Mouse (Mus musculus) hindbrain, embryonic 16.5 days (tissue): Measurements from ENCODE around the gene Rapgef4. TPM values are rescaled to one million over a fixed set of nuclear protein-coding genes. Genes with fewer than 3 reads are reported as not detected.

ENCODE experiments used
- ATAC-seq: fragments of 200-750 bp; cut with Nextera tagmentation; 2 replicates; pipeline ENCODE4 v1.8.0; 2017; ENCODE audit warnings: moderate TSS enrichment, moderate library complexity
- H3K27ac ChIP-seq: fragments of 300-500 bp; sonication (generic); 2 replicates; pipeline ENCODE4 v1.5.1; 2014; ENCODE audit warnings: low read depth, mild to moderate bottlenecking, control low read depth, low read length, moderate library complexity
- H3K27me3 ChIP-seq: fragments of 300-500 bp; sonication (generic); replicated peaks from 2 replicates; pipeline ENCODE4 v1.6.1; 2014; ENCODE audit warnings: low read length; ENCODE audit not compliant: control insufficient read depth, insufficient read depth
- H3K36me3 ChIP-seq: fragments of 300-500 bp; sonication (generic); 2 replicates; pipeline ENCODE4 v1.6.1; 2014; ENCODE audit warnings: mild to moderate bottlenecking, low read length, moderate library complexity, mixed read lengths; ENCODE audit not compliant: control insufficient read depth, insufficient read depth
- H3K4me1 ChIP-seq: fragments of 300-500 bp; sonication (generic); 2 replicates; pipeline ENCODE4 v1.6.1; 2014; ENCODE audit warnings: low read depth, low read length; ENCODE audit not compliant: control insufficient read depth, insufficient read depth
- H3K4me2 ChIP-seq: fragments of 300-500 bp; sonication (generic); 2 replicates; pipeline ENCODE4 v1.6.1; 2014; ENCODE audit warnings: mild to moderate bottlenecking, low read length, control low read depth, moderate library complexity
- H3K4me3 ChIP-seq: fragments of 300-500 bp; sonication (generic); 2 replicates; pipeline ENCODE4 v1.5.1; 2014; ENCODE audit warnings: mild to moderate bottlenecking, low read length, control low read depth, moderate library complexity
- H3K9ac ChIP-seq: fragments of 300-500 bp; sonication (generic); 2 replicates; pipeline ENCODE4 v1.6.1; 2014; ENCODE audit warnings: low read depth, mild to moderate bottlenecking, control low read depth, low read length, moderate library complexity
- H3K9me3 ChIP-seq: fragments of 300-500 bp; sonication (generic); 2 replicates; pipeline ENCODE4 v1.6.1; 2014; ENCODE audit warnings: mild to moderate bottlenecking, low read length, moderate library complexity; ENCODE audit not compliant: control insufficient read depth
- WGBS: fragments of 180-500 bp; shearing (Covaris S2); extraction: QIAGEN DNeasy Blood & Tissue Kit; methylation state at CpG from one replicate; pipeline ENCODE4 v1.1.7; 2014; 5-methylcytosine and 5-hydroxymethylcytosine counted together
- polyA plus RNA-seq: library from polyadenylated mRNA; unstranded; fragments of >200 nt; fragmentation: Nextera tagmentation; extraction: Ambion mirVana; gene quantifications from 2 replicates; pipeline ENCODE4 v1.2.1, GENCODE M21; 2015

Gene Rapgef4
- polyA plus RNA-seq, 1 experiment from 2014 or later: 41.3 TPM

DNA sequence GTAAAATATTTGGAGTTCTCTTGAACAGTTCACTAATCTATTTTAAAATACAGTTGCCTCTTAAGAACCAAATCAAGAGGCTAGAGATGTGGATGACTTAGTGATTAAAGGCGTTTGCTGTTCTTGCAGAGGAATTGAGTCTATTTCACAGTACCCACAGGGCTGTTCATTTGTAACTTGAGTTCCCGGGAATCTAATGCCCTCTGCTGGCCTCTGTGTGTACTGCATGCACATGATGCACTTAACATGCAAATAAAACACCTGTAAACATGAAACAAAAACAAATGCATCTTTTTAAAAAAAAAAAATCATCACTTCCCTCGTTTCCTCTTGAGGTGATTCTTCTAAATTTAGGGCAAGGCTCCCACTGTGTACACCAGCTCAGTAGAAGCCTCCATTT is 238.9 kb downstream of the Rapgef4 start:
- 26% methylated on average over 3 of the region's 3 CpGs for WGBS
- Histone ChIP-seq H3K9ac (no peak overlapping the region), H3K9me3 (no peaks in the 10 kb centered on the region), H3K4me2 (no peak overlapping the region), H3K4me1 (no peaks in the 10 kb centered on the region), H3K4me3 (no peak overlapping the region), H3K27me3 (no peaks in the 10 kb centered on the region), H3K27ac (no peak overlapping the region), H3K36me3 (no peaks in the 10 kb centered on the region)
- no peak for ATAC-seq

DNA sequence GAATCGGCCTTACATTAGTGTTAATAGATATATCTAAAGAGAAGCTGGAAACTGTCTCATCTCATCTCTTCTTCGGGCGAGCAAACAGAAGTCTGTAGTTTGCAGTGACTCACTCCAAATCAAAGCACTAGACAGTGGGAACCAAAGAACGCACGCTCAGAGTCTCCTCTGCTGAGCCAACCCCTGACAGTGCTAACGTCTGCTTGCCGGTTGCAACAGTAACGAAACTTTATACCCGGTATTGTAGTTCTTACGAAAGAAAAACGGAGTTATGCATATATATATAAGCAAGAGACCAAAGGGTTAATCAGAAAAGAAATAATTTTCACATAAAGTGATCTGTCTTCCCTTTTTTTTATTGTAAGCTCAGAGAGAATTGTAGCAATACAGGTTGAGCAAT is 240.2 kb downstream of the Rapgef4 start:
- H3K4me3 ChIP-seq: no peak overlapping the region
- H3K9me3 ChIP-seq: no peaks in the 10 kb centered on the region
- no peak overlapping the region for H3K27ac ChIP-seq
- no peak overlapping the region for H3K4me2 ChIP-seq
- H3K9ac ChIP-seq: no peak overlapping the region
- H3K27me3 ChIP-seq: no peaks in the 10 kb centered on the region
- 87% methylated on average over 11 of the region's 11 CpGs for WGBS
- peaks cover 4% of the 10 kb centered on the region; the same call in 1 of the 2 replicates for H3K36me3 ChIP-seq
- ATAC-seq: no peak
- H3K4me1 ChIP-seq: no peaks in the 10 kb centered on the region

DNA sequence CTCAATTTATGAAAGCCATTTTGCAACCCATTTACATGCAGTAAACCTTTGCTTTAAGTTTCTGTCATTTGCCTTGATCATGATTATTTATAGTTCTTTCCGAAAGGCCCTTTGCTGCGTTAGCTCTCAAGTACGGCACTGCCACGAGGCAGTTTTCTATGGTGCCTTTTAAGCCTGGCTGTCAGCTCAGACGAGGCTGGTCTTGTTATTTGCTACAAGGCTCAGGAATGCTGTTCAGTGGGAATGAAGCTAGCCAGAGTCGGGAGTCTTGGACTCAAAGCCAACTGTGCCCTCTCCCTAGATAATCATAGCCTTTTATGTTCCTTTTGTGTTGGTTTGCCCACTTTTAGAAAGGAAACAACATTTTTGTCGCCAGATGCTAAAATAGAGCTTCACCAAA is 240.7 kb downstream of the Rapgef4 start:
- WGBS: 49% methylated on average over 7 of the region's 7 CpGs
- no peaks in the 10 kb centered on the region for H3K4me1 ChIP-seq
- H3K27ac ChIP-seq: no peak overlapping the region
- H3K27me3 ChIP-seq: no peaks in the 10 kb centered on the region
- H3K9me3 ChIP-seq: no peaks in the 10 kb centered on the region
- H3K9ac ChIP-seq: no peak overlapping the region
- no peak overlapping the region for H3K4me3 ChIP-seq
- no peak for ATAC-seq
- no peak overlapping the region for H3K4me2 ChIP-seq
- H3K36me3 ChIP-seq: peaks cover 4% of the 10 kb centered on the region; the same call in 1 of the 2 replicates

DNA sequence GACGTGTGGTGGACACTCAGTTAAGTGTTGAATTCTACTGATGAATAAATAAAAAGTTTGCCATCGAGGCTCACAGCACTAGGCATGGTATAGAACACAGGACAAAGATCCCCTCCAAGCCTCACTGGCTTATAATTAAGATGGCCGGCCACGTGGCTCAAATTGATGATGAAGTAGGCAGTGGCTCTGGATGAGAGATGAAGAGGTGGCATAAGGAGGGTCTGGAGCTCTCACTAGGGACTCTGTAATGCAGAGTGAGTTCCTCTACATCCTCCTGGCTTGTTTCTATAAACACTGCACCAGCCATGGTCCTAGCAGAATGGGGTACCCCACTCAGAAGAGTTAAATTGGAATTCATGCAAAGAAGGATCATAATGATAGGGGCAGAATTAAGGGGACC is 241.2 kb downstream of the Rapgef4 start:
- no peak overlapping the region for H3K27ac ChIP-seq
- no peaks in the 10 kb centered on the region for H3K9me3 ChIP-seq
- no peak overlapping the region for H3K4me3 ChIP-seq
- WGBS: 87% methylated on average over 4 of the region's 4 CpGs
- H3K4me2 ChIP-seq: no peak overlapping the region
- H3K36me3 ChIP-seq: peaks cover 4% of the 10 kb centered on the region; the same call in 1 of the 2 replicates
- no peak overlapping the region for H3K9ac ChIP-seq
- no peaks in the 10 kb centered on the region for H3K27me3 ChIP-seq
- no peaks in the 10 kb centered on the region for H3K4me1 ChIP-seq
- no peak for ATAC-seq

DNA sequence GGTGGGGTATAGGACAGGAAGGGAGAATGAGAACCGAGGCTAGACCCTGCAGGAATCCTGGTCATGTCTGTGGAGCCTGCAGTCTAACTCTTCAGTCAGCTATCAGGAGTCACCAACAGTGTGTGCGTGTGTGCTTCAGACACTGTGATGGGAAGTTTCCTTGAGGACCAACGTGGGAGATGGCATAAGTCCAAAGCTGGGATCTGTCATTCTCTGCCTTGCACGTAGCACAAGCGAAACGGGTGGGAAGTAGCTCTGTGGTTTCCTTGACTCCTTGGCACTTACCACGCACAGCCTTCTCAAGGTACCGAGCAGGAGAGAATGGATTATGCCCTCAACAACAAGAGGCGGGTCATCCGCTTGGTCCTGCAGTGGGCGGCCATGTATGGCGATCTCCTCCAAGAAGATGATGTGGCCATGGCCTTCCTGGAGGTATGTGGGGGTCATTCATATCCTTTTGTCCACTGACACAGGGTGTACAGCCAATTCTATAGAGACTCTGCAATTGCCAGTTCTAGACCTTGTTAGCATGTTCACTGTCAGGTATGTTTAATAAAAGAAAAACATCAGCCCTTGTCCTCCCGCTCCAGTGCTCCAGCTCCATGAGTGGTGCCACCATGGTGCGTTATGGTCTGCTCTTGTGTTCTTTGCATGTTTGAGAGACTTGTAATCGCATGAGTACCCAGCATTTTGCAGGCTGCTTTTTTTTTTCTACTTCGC is 241.9 kb downstream of the Rapgef4 start:
- no peaks in the 10 kb centered on the region for H3K27me3 ChIP-seq
- WGBS: 88% methylated on average over 16 of the region's 16 CpGs
- no peaks in the 10 kb centered on the region for H3K9me3 ChIP-seq
- no peak overlapping the region for H3K9ac ChIP-seq
- H3K4me1 ChIP-seq: no peaks in the 10 kb centered on the region
- no peak overlapping the region for H3K27ac ChIP-seq
- no peak overlapping the region for H3K4me3 ChIP-seq
- peaks cover 4% of the 10 kb centered on the region; the same call in 1 of the 2 replicates for H3K36me3 ChIP-seq
- H3K4me2 ChIP-seq: no peak overlapping the region
- ATAC-seq: no peak

DNA sequence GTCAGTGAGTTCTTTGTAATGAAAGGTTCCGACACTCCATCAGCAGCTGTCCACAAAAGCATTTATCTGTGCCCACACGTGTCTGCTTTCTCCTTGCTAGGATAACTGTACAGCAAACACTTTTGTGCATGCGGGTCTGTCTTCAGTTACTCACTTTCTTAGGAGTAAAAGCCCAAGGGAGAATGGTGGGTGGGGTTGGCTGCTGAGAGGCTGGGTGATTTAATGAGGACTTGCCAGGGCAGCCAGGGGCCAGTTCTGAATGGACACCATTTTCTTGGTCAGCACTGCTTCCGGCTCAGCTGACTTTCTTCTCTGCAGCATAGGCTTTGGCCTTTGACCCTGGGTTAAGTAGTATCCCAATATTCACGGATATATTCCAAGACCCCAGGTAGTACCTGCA is 242.4 kb downstream of the Rapgef4 start:
- H3K4me2 ChIP-seq: no peak overlapping the region
- peaks cover 4% of the 10 kb centered on the region; the same call in 1 of the 2 replicates for H3K36me3 ChIP-seq
- H3K27me3 ChIP-seq: no peaks in the 10 kb centered on the region
- H3K4me3 ChIP-seq: no peak overlapping the region
- H3K27ac ChIP-seq: no peak overlapping the region
- WGBS: 70% methylated on average over 5 of the region's 5 CpGs
- no peaks in the 10 kb centered on the region for H3K4me1 ChIP-seq
- no peaks in the 10 kb centered on the region for H3K9me3 ChIP-seq
- no peak for ATAC-seq
- H3K9ac ChIP-seq: no peak overlapping the region

DNA sequence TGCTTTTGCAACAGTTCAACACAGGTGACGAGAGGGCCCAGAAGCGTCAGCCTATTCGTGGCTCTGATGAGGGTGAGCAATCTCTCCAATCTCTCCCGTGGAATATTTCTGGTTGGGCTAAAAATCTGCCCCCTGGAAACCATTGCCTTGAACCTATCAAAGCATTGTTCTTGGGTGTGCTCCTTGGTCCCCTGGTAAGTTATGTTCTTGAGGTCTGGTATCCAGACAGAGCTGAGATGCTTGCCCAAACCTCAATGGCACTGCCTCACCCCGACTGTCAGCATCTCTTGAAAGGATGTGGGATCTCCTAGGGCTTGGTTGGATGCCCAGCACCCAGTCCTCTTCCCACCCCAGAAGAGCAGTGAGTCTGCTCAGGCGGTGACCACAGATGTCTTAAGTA is 245.0 kb downstream of the Rapgef4 start:
- Histone ChIP-seq H3K4me1 (no peaks in the 10 kb centered on the region), H3K9ac (no peak overlapping the region), H3K27ac (no peak overlapping the region), H3K4me3 (no peak overlapping the region), H3K9me3 (no peaks in the 10 kb centered on the region), H3K27me3 (no peaks in the 10 kb centered on the region), H3K36me3 (peaks cover 4% of the 10 kb centered on the region; the same call in 1 of the 2 replicates), H3K4me2 (no peak overlapping the region)
- WGBS: 97% methylated on average over 6 of the region's 6 CpGs
- no peak for ATAC-seq

DNA sequence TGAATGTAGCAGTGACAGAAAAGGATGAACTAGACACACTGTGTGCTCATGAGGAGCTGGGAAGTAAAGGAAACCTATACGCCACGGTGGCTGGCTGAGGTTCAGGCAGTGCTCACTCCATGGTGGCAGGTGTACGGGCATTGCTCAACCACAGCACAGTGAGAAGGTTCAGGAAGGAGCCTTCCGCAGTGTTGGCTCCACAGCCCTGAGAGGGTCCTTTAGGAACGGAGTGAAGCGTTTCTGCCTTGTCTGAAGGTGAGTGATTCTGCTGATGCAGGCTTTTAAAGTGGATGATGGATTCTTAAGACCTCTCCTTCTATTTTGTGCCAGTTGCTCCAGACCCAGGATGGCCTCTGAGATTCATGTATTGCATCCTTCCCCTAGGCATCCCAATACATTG is 246.4 kb downstream of the Rapgef4 start:
- Histone ChIP-seq H3K4me2 (no peak overlapping the region), H3K9ac (no peak overlapping the region), H3K4me1 (no peaks in the 10 kb centered on the region), H3K36me3 (peaks cover 7% of the 10 kb centered on the region; the same call in 1 of the 2 replicates), H3K9me3 (no peaks in the 10 kb centered on the region), H3K27me3 (no peaks in the 10 kb centered on the region), H3K27ac (no peak overlapping the region), H3K4me3 (no peak overlapping the region)
- no peak for ATAC-seq
- WGBS: 92% methylated on average over 6 of the region's 6 CpGs

DNA sequence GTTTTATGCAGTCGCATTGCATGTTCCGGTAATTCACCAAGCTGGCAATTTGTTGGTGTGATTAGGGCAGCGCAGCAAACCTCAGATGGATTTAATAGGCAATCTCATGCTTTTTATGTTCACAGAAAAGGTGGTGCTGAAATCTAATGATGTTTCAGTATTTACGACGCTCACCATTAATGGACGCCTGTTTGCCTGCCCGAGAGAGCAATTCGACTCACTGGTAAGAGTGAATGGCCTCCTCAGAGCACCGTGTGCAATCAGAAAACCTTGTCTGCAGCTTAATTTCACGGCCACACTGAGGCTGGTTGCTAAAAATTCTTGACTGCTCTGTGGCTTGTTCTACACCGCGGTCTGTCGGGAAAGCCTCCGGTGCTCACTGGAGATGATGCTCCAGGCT is 247.8 kb downstream of the Rapgef4 start:
- Histone ChIP-seq H3K4me2 (no peak overlapping the region), H3K27me3 (no peaks in the 10 kb centered on the region), H3K9ac (no peak overlapping the region), H3K27ac (no peak overlapping the region), H3K4me1 (no peaks in the 10 kb centered on the region), H3K4me3 (no peak overlapping the region), H3K9me3 (no peaks in the 10 kb centered on the region), H3K36me3 (peaks cover 7% of the 10 kb centered on the region; the same call in 1 of the 2 replicates)
- WGBS: 58% methylated on average over 14 of the region's 14 CpGs
- ATAC-seq: no peak
